ENCODE assay signal across 8 mouse cellular contexts in the genomic region with DNA sequence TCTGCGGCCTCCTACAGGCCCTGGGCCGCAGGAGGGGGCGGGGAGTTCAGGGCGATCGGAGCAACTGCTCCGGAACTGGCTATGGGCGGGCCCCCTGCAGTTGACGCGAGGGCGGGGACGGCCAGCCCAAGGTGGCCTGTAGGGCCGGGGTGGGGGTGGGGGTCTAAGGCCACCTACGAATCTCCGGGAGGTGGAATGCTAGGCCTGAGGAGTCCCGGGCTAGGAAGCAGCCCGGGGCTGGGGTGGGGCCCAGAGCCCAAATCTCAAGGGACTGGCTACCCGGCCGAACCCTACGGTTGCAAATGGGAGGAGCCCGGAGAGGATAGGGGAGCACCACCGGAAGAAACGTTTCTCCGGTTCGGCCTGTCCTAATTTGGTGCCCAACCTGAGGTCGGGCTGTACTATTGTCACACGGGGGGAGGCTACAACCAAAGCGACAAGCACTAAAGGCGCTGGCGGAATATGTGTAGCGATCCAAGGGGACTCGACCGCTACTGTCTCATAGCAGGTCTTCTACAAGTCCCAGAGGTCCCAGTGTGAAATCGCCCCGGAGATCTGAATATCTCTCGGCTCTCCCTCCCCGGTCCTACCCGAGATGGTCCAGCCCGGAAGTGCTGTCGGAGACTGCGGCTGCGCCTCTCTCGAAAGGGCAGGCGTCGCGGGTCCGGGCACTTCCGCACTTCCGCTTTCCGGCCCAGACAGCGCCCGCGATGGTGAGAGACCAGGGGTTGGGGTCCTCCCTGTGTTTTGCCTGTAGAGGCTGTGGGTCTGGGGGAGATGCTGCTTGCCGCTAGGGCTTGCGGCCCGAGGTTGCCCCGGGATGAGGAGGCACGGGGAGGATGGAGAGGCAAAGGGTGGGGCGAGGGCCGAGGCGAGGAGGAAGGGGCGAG. TPM values are rescaled to one million over a fixed set of nuclear protein-coding genes. Genes with fewer than 3 reads are reported as not detected.
A peak's percentile ranks its signal among the peaks of the same experiment; 100 is the strongest.
DNase-seq lines count a peak whose midpoint lies in the region; ATAC-seq and TF ChIP-seq lines count a peak whose summit lies in the region.

TSS of gene Tada3 (minus strand) at position 388 of the 890 bp plus-strand sequence.
TSS of gene Arpc4 (plus strand) at position 620 of the 890 bp plus-strand sequence.

- DNase-seq in MN1 (ENCODE audit: low spot score), result peak; percentile 95
- peak; percentile 94 for DNase-seq in cerebellum, adult 9-10 months
- DNase-seq in hindbrain, embryonic 10.5 days (ENCODE audit: low spot score), result peak; percentile 93
- peak; percentile 92 for DNase-seq in layer of hippocampus, adult 9-11 months
- peak; percentile 99 for DNase-seq in lung, postnatal 0 days (ENCODE audit: low spot score)
- peak; percentile 88 for DNase-seq in ovary, postnatal 14 days (ENCODE audit: low spot score)
- DNase-seq in thymus, postnatal 14 days, result peak; percentile 94

- H3K27ac ChIP-seq in hindbrain, embryonic 10.5 days, result peak within 1 kb of the TSS; percentile 99
- H3K27ac ChIP-seq in lung, postnatal 0 days (ENCODE audit: low read length), result peak within 1 kb of the TSS; percentile 82

- peak; percentile 85 for TF ChIP-seq EP300 in lung, postnatal 0 days (IDR thresholded peaks at IDR 0.05)

- H3K4me1 ChIP-seq in hindbrain, embryonic 10.5 days (replicated peaks), result peaks cover 27% of the 10 kb centered on the region
- 0 out of 2 replicates have a peak, but pooled peaks cover 3% of the 10 kb centered on the region for H3K4me1 ChIP-seq in lung, postnatal 0 days (ENCODE audit: insufficient read depth, low read depth, low read length)

- H3K9ac ChIP-seq in lung, postnatal 0 days (replicated peaks; ENCODE audit: low read depth), result peak within 1 kb of the TSS; percentile 85

- H3K36me3 ChIP-seq in hindbrain, embryonic 10.5 days, result peaks cover 62% of the 10 kb centered on the region
- peaks cover 31% of the 10 kb centered on the region for H3K36me3 ChIP-seq in lung, postnatal 0 days (ENCODE audit: insufficient read depth, low read length)

- H3K4me3 ChIP-seq in hindbrain, embryonic 10.5 days, result peak within 1 kb of the TSS; percentile 98
- peak within 1 kb of the TSS; percentile 85 for H3K4me3 ChIP-seq in lung, postnatal 0 days (ENCODE audit: low read depth, low read length)

- no peaks in the 10 kb centered on the region for H3K27me3 ChIP-seq in hindbrain, embryonic 10.5 days (ENCODE audit: insufficient read depth, poor library complexity, severe bottlenecking)
- no peaks in the 10 kb centered on the region for H3K27me3 ChIP-seq in lung, postnatal 0 days (replicated peaks; ENCODE audit: insufficient read depth, low read length)

- ATAC-seq in frontal cortex, adult (ENCODE audit: low TSS enrichment), result peak; percentile 94
- peak; percentile 96 for ATAC-seq in lung, postnatal 0 days

- peak within 1 kb of the TSS; percentile 82 for H3K4me2 ChIP-seq in lung, postnatal 0 days (replicated peaks; ENCODE audit: low read depth, low read length)

- H3K9me3 ChIP-seq in hindbrain, embryonic 10.5 days, result no peaks in the 10 kb centered on the region
- no peaks in the 10 kb centered on the region for H3K9me3 ChIP-seq in lung, postnatal 0 days (ENCODE audit: low read length)

- under 1% methylated on average over 61 of the region's 61 CpGs for WGBS in hindbrain, embryonic 10.5 days
- under 1% methylated on average over 58 of the region's 61 CpGs for WGBS in lung, postnatal 0 days

- TF ChIP-seq CTCF in lung, postnatal 0 days (IDR thresholded peaks at IDR 0.05), result peak; percentile 54

RNA-seq across cellular contexts. Expression of gene Tada3, which starts in this region (rescaled TPM):
- polyA plus RNA-seq in hindbrain, embryonic 10.5 days (2016; fragmentation: Nextera tagmentation; extraction: Ambion mirVana), result 63.1 and 63.9 TPM in 2 replicates
- 33.2 and 36.7 TPM in 2 replicates for polyA plus RNA-seq in lung, postnatal 0 days (2015; fragmentation: Nextera tagmentation; extraction: Ambion mirVana)

RNA-seq across cellular contexts. Expression of gene Arpc4, which starts in this region (rescaled TPM):
- 393 and 423 TPM in 2 replicates for polyA plus RNA-seq in hindbrain, embryonic 10.5 days (2016; fragmentation: Nextera tagmentation; extraction: Ambion mirVana)
- polyA plus RNA-seq in lung, postnatal 0 days (2015; fragmentation: Nextera tagmentation; extraction: Ambion mirVana), result 349 and 358 TPM in 2 replicates

Comparison
In these comparisons a context has a peak if more than half of its experiments do, and no peak if none do; other contexts are left out.
1. Peak in every context shown above with its lines: DNase-seq, ATAC-seq, H3K4me3 ChIP-seq and H3K27ac ChIP-seq.